Mouse (Mus musculus) cerebellum, adult 11-12 months (tissue): ENCODE results near the gene Chek2.
"Not testable (repeated sequence)": the region's sequence is repeated elsewhere in the genome, so short reads cannot be mapped to it uniquely, and the experiment has no call there.

ENCODE experiments used
- DNase-seq: peaks from one replicate; pipeline ENCODE4 v3.0.0; 2022

Chek2 gene

GRCm38 (mm10) chr5:110839678-110840365 lies at the start of gene Chek2, which contains the start of gene Hscb:
Chek2 (plus strand) TSS chr5:110839979.
Hscb (minus strand) TSS chr5:110839777.
- DNase-seq = peak; percentile 99

- no peak for DNase-seq
These were observed 45.4 kb upstream of the Chek2 start for GRCm38 (mm10) chr5:110794363-110794762.

GRCm38 (mm10) chr5:110797696-110798095 lies 42.1 kb upstream of the Chek2 start:
- peak; percentile 59 for DNase-seq

GRCm38 (mm10) chr5:110801036-110801624 lies 38.6 kb upstream of the Chek2 start:
- DNase-seq = peak; percentile 49

- peak; percentile 96 for DNase-seq
These were observed 37.6 kb upstream of the Chek2 start for GRCm38 (mm10) chr5:110802186-110802585.

- DNase-seq = no peak
These were observed 37.0 kb upstream of the Chek2 start for GRCm38 (mm10) chr5:110802809-110803208.

DNA sequence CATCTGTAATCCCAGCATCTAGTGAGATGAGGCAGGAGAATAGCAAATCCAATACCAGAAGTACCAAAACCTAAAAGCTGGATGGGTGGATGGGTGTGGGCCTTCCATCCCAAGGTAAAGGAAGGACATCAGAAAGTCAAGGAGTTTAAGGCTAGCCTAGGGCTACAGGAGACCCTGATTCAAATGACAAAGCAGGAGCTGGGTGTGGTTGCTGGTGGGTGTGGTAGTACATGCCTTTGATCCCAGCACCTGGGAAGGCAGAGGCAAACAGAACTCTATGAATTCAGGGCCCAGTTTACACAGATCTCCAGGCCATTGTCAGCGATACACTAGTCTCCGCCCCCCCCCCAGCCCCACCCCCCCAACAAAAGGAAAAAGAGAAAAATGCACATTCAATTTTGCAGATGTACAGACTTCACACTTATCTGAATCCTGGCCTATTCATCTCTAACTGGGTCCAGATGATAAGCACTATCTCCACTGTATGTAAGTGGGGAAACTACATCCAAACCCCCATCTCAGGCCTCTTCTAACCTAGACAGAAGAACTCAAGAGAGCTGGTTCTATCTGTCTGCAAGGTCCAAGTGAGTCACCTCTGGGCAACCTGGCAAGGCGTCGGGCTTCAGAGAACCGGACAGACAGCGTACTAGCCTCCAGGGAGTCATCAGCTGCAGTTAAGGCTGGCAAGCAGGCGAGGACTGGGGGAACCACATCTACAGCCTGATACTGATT lies 35.6 kb upstream of the Chek2 start:
- DNase-seq = peak; percentile 42

- peak; percentile 19 for DNase-seq
These were observed 33.6 kb upstream of the Chek2 start for GRCm38 (mm10) chr5:110806154-110806553.

- DNase-seq = peak; percentile 28
These were observed 33.1 kb upstream of the Chek2 start for GRCm38 (mm10) chr5:110806676-110807075.

DNA sequence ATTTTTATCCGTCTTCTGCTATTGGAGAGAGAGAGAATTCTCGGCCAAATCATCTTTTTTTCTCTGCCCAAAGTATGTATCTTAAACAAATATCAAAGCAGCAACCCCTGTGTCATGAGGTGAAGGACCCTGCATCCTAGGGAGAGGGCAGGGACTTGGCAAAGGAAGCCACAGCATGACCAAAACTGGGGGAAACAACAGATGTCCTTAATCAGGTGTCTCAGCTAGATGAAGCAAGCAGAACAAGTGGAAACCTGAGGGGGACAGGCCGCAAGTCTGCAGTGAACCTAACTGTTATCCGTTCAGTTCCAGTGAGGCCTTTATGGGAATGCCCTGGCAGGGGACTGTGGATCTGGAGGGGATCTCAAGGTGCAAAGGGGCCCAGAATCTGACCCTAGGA lies 32.3 kb upstream of the Chek2 start:
- no peak for DNase-seq

GRCm38 (mm10) chr5:110808061-110808631 lies 31.6 kb upstream of the Chek2 start:
- peak; percentile 91 for DNase-seq

DNA sequence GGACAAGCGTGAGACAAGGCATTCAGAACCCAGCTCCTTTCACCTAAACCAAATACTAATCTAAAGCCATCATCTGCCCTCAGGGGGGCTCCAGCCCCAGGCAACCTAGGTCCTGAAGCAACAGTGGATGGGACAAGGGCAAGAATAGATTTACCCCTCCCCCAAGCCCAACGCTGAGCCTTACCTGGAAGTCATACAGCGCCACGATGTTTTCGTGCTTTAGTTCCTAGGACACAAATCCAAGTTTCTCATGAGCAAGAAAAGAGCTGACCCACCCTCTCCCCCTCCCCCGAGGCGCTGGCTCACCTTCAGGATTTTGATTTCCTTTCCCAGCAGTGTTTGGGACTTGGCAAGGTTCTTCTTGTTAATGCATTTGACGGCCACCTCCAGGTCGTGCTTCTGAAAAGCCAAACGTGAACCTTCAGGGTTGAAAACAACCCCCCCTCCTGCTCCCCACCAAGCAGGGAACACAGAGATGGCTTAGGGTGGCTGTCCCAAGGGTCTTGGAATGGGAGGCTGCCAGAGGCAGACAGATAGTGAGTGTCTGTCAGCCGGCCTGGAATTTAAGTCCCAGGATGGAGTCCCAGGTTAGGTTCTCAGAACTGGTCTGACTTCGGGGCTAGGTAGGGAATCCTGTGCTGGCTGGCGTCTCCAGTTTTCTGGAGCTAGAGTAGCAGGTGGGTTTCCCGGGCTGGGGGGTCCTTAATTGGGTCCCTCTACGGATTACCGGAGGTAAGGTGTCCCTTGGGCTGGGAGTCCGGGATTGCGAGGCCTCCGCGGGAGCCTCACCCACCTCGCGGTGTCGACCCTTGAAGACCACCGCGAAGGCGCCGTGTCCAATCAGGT lies 30.7 kb upstream of the Chek2 start:
- peak; percentile 76 for DNase-seq

DNA sequence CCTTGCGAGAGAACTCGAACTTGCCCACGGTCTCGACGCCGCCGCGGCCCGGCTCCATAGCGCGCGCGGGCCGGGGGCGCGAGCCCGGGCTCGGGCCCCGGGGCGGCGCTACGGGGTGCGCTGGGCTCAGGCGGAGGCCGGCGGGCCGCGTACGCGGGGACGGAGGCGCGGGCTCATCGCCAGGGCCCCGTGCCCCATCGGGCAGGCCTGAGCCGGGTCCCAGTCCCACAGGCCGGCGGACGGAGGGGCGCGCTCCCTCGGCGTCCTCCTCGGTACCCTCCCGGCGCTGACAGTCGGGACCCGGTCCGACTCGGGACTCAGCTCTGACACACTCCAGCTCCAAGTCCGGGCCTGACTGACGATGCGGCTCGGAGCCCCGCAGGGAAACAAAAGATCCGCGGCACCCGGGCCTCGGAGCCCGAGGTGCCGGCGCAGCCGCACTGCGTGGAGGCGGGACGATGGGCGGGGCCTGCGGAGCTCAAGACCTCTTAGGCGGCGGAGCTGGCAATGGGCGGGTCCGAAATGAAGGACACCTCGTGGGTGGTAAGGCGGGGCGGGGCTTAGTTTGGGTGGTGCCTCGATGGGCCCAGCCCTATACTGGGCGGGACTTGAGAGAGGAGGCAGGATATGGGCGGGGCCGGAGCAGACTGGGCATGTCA lies 30.0 kb upstream of the Chek2 start, which contains the start of gene Ulk1:
TSS of gene Ulk1 (minus strand) at position 431 of the 659 bp plus-strand sequence.
- peak; percentile 100 for DNase-seq

DNA sequence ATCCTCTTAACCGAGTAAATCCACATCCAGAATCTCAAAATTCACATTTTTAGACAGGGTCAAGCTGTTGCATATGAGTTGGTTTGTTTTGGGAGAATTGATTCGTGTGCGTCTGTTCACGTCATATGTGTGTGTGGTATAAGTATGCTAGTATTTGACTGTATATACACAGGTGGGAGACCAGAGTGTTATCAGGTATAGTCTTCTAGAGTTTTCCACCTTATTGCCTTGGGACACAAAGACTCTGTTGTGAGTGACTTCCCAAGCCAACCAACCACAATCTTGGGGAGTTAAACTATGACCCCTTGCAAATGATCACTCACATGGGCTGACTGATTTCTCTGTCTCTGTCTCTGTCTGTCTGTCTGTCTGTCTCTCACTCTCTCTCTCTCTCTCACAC lies 15.4 kb upstream of the Chek2 start:
- no peak for DNase-seq

- no peak for DNase-seq
These were observed 12.8 kb upstream of the Chek2 start for GRCm38 (mm10) chr5:110826781-110827495.

- no peak for DNase-seq
These were observed 12.2 kb upstream of the Chek2 start for GRCm38 (mm10) chr5:110827576-110827975.

DNA sequence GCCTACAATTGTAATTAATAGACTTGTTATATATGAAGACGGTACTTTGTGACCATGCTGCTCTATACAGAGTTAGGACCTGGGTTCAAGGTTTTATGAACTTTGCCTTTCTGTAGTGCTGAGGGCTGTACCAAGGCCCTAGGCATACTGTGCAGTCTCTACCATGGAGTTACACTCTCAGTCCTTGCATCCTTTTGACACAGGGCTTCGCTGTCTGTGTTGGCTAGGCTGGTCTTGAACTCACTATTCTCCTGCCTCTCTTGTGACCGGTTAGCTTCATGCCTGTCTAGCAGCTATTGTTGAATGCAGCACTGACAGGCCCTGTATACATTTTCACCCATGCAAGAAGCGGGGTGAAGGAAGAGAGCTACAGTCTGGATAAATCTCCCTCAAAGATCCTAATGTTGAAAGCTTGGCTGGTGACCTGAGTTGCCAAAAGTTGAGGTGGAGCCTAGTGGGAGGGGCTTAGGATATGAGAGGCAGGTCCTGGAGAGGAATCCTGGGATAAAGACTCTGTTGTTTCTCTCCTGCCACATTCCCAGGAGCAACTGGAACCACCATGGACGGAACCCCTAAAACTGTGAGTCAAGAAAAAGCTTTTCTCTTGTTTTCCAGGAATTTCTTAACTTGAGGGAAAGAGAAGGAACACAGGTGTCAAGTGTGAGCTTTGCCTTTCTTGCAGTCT lies 8.6 kb upstream of the Chek2 start:
- no peak for DNase-seq

GRCm38 (mm10) chr5:110835959-110836358 lies 3.8 kb upstream of the Chek2 start:
- no peak for DNase-seq

DNA sequence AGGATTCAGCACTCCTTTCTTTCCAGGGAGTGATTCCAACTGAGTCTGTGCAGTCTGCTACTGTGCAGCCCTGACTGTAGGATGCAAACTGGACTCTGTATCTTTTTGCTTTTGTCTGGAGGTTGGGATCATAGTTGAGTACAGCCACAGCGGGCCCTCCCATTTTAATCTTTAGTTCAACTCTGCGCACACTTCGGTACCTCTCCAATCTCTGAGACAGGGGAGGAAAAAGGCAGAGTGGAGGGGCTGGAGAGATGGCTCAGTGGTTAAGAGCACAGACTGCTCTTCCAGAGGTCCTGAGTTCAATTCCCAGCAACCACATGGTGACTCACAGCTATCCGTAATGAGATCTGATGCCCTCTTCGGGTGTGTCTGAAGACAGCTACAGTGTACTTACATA lies 1.8 kb upstream of the Chek2 start:
- not testable (repeated sequence) for DNase-seq

DNA sequence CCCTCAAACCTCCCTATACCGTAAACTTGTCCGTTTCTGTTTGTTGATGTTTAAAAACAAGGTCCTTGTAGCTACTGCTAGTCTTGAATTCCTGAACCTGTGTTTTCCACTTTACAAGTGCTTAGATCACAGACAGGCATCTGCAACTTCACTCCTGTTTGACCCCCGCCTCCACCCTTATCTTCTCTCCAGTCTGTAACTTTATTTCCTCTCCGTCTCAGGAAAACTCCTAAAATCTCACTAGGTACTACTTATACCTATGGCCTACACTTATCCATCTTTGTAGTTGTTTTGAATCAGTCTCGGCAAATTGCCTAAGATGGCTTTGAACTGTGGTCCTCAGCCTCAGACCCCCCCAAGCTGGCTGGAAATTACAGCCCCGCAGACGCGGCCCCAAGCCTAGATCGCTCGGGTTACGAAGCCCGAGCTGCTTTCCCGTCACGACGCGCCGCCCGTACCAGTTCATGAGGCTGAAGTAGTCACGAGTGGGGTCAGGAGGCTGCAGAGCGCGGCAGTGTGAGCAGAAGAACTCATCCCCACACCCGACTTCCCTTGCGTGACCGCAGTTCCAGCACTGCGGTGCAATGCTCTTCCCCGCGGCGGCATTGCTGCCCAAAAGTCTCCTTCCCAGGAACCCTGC lies 621 bp upstream of the Chek2 start:
- DNase-seq = no peak
